Mouse (Mus musculus) left cerebral cortex, adult 2 months (tissue): ENCODE results near the gene Nab2. TPM values are rescaled to one million over a fixed set of nuclear protein-coding genes. Genes with fewer than 3 reads are reported as not detected.

Experiments
- DNase-seq, 2 experiments: peaks; one replicate each; pipeline ENCODE4 v3.0.0; 2021 to 2022; ENCODE audit warnings: low spot score in 2 of 2, mixed read lengths in 1 of 2; ENCODE audit errors: extremely low spot score in 1 of 2
- H3K27ac ChIP-seq: fragments of 200-600 bp; 2 replicates; pipeline ENCODE4 v1.8.1; 2022
- H3K4me3 ChIP-seq: fragments of 200-600 bp; 2 replicates; pipeline ENCODE4 v1.8.1; 2022
- CTCF ChIP-seq: fragments of 200-600 bp; IDR thresholded peaks from 2 replicates; pipeline ENCODE4 v1.8.1; 2022; ENCODE audit warnings: antibody characterized with exemption, mild to moderate bottlenecking, moderate library complexity
- intact Hi-C: fragments of 180-260 bp; cut with DNase I; formaldehyde crosslinking; loops from one replicate; pipeline ENCODE4 v1.15.1; 2025
- total RNA-seq, 2 experiments: library from RNA; stranded (reverse); gene quantifications; 2 replicates each; pipeline ENCODE4 v1.2.3; 2021

The Nab2 gene
- total RNA-seq, 2 experiments from 2014 or later, result 44.9 to 67.4 TPM

- TF ChIP-seq CTCF, result no peak
- intact Hi-C loops, result loop anchor here (2.0 to 5.0 kb wide), 2 partner anchors 46 to 558 kb away; partner anchors contain the start of genes Cdk4, March9 and Nemp1
- no peak for DNase-seq
- Histone ChIP-seq H3K27ac (peak within 1 kb of the TSS; percentile 98), H3K4me3 (peak within 1 kb of the TSS; percentile 94)
Observed at GRCm38 (mm10) chr10:127620406-127621190, 47.8 kb downstream of the Nab2 start, which contains the start of gene Lrp1. TSS of gene Lrp1 (minus strand) at chr10:127621148.

- peak overlapping the region; percentile 98 for H3K27ac ChIP-seq
- no peak for DNase-seq
- intact Hi-C loops, result loop anchor here (2.0 to 5.0 kb wide), 2 partner anchors 47 to 558 kb away; partner anchors contain the start of genes Cdk4, March9 and Nemp1
- peak overlapping the region; percentile 94 for H3K4me3 ChIP-seq
- TF ChIP-seq CTCF, result no peak; the same call in 1 of the 2 replicates
Observed at GRCm38 (mm10) chr10:127619941-127620405, 48.4 kb downstream of the Nab2 start.

GRCm38 (mm10) chr10:127619119-127619721, 49.1 kb downstream of the Nab2 start:
- DNase-seq, result no peak
- intact Hi-C loops, result no loop called here
- Histone ChIP-seq H3K27ac (peak overlapping the region; percentile 98), H3K4me3 (peak overlapping the region; percentile 94)
- no peak for TF ChIP-seq CTCF

GRCm38 (mm10) chr10:127618173-127618572, 50.2 kb downstream of the Nab2 start:
- intact Hi-C loops, result no loop called here
- Histone ChIP-seq H3K27ac (peak overlapping the region; percentile 98; the same call in 1 of the 2 replicates), H3K4me3 (peak overlapping the region; percentile 94)
- no peak for DNase-seq
- TF ChIP-seq CTCF, result no peak

- H3K4me3 ChIP-seq, result peak overlapping the region; percentile 94; the same call in 1 of the 2 replicates
Observed at GRCm38 (mm10) chr10:127617294-127617693, 51.1 kb downstream of the Nab2 start.

GRCm38 (mm10) chr10:127616261-127616679, 52.1 kb downstream of the Nab2 start:
- no peak for TF ChIP-seq CTCF
- DNase-seq, result no peak
- Histone ChIP-seq H3K4me3 (no peak overlapping the region), H3K27ac (peak overlapping the region; percentile 98)
- intact Hi-C loops, result no loop called here

More at GRCm38 (mm10) chr10:127617294-127617693, 51.1 kb downstream of the Nab2 start:
- peak overlapping the region; percentile 98 for H3K27ac ChIP-seq
- no peak for TF ChIP-seq CTCF
- no peak for DNase-seq
- intact Hi-C loops, result no loop called here

- Histone ChIP-seq H3K4me3 (no peak overlapping the region), H3K27ac (peak overlapping the region; percentile 98)
- no peak for TF ChIP-seq CTCF
- DNase-seq, result peak in 1 of 2 experiments; percentile 64
- intact Hi-C loops, result loop anchor here (1.0 kb wide), 1 partner anchor 19 kb away; no protein-coding TSS in a partner anchor
Observed at GRCm38 (mm10) chr10:127615591-127615990, 52.8 kb downstream of the Nab2 start.

- intact Hi-C loops, result loop anchor here (1.0 kb wide), 1 partner anchor 19 kb away; no protein-coding TSS in a partner anchor
- H3K27ac ChIP-seq, result peak overlapping the region; percentile 98
- 0 out of 2 replicates have a peak overlapping the region, but pooled peaks have one; percentile 5 for H3K4me3 ChIP-seq
- no peak for TF ChIP-seq CTCF
- DNase-seq, result no peak
Observed at GRCm38 (mm10) chr10:127615034-127615374, 53.4 kb downstream of the Nab2 start.

- no peak for DNase-seq
- intact Hi-C loops, result loop anchor here (1.0 kb wide), 1 partner anchor 18 kb away; no protein-coding TSS in a partner anchor
- Histone ChIP-seq H3K4me3 (no peak overlapping the region), H3K27ac (peak overlapping the region; percentile 98)
- no peak for TF ChIP-seq CTCF
Observed at GRCm38 (mm10) chr10:127614236-127615033, 53.9 kb downstream of the Nab2 start.

- TF ChIP-seq CTCF, result no peak
- intact Hi-C loops, result no loop called here
- DNase-seq, result no peak
- Histone ChIP-seq H3K27ac (no peak overlapping the region; the same call in 1 of the 2 replicates), H3K4me3 (no peak overlapping the region)
Observed at GRCm38 (mm10) chr10:127612079-127612775, 56.1 kb downstream of the Nab2 start.

Other genes with a start within 250 kb of the Nab2 start
- 1 to 10 TPM; 2.6 to 9.9 TPM for gene Stac3, start 166.9 kb downstream of the Nab2 start, total RNA-seq
- gene Ndufa4l2, start 153.6 kb downstream of the Nab2 start, total RNA-seq, result 1 to 10 TPM; 4.2 to 5.6 TPM
- 10 to 100 TPM; 24.1 to 26.0 TPM for gene Shmt2, start 146.1 kb downstream of the Nab2 start, total RNA-seq
- 1 to 10 TPM; 5.4 to 5.5 TPM for gene Nxph4, start 134.0 kb downstream of the Nab2 start, total RNA-seq
- gene Lrp1, start 47.4 kb downstream of the Nab2 start, total RNA-seq, result 100 to 1,000 TPM; 341 to 357 TPM
- gene Stat6, start 25.6 kb downstream of the Nab2 start, total RNA-seq, result 10 to 100 TPM; 11.4 to 12.9 TPM
- gene Nemp1, start 1.7 kb downstream of the Nab2 start, total RNA-seq, result 1 to 10 TPM; 4.1 to 4.7 TPM
- gene Myo1a, start 36.6 kb upstream of the Nab2 start, total RNA-seq, result 1 to 10 TPM; 1.2 to 1.4 TPM
- gene Tac2, start 55.9 kb upstream of the Nab2 start, total RNA-seq, result 10 to 100 TPM; 13.9 to 14.9 TPM
- gene Zbtb39, start 71.0 kb upstream of the Nab2 start, total RNA-seq, result 10 to 100 TPM in 1 of 2 experiments, 1 to 10 TPM in 1; 9.8 to 10.3 TPM
- 1 to 10 TPM; 1.5 to 2.8 TPM for gene Gpr182, start 83.2 kb upstream of the Nab2 start, total RNA-seq
- gene Rdh1, start 91.2 kb upstream of the Nab2 start, total RNA-seq, result under 1 TPM; 0.23 to 0.28 TPM
- gene Rdh16f1, start 91.2 kb upstream of the Nab2 start, total RNA-seq, result not detected
- under 1 TPM; 0.54 to 0.58 TPM for gene Rdh9, start 107.8 kb upstream of the Nab2 start, total RNA-seq
- under 1 TPM; 0.20 to 0.28 TPM for gene Rdh16, start 132.6 kb upstream of the Nab2 start, total RNA-seq
- gene Rdh19, start 181.4 kb upstream of the Nab2 start, total RNA-seq, result not detected
- gene Rdh16f2, start 197.9 kb upstream of the Nab2 start, total RNA-seq, result not detected
- not detected for gene Rdh7, start 220.2 kb upstream of the Nab2 start, total RNA-seq
- gene Sdr9c7, start 229.9 kb upstream of the Nab2 start, total RNA-seq, result not detected